Mouse (Mus musculus): ENCODE results near the gene Olfr424. TPM values are rescaled to one million over a fixed set of nuclear protein-coding genes. Genes with fewer than 3 reads are reported as not detected.

The Olfr424 gene
- not detected in 2 replicates for polyA plus RNA-seq (2015; fragmentation: Nextera tagmentation; extraction: Ambion mirVana)

DNA sequence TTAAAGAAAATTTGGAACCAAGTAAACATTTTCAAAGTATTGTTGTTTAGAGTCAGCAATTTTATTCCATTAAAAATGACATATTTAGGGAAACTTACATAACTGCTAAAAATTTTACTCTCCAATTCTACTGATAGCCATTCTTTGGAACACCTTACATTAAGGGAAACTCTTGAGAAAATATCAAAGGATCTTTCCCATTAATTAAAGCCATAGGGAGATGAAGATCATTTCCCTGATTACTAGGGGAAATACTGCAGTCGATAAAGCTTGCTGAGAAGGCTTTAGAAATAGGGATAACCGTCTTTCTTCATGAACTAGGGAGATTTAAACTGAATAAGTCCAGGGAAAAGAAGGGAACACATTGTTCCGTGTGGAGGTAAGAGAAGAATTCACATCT, at the start of gene Olfr424:
Gene Olfr424, plus strand, starts transcription at position 301 of the 400 bp plus-strand sequence.
- Histone ChIP-seq H3K27me3 (replicated peaks) (no peaks in the 10 kb centered on the region), H3K4me3 (replicated peaks) (no peak within 1 kb of the TSS), H3K27ac (no peak within 1 kb of the TSS), H3K9ac (no peak within 1 kb of the TSS), H3K4me1 (no peaks in the 10 kb centered on the region), H3K4me2 (no peak within 1 kb of the TSS), H3K9me3 (no peaks in the 10 kb centered on the region), H3K36me3 (no peaks in the 10 kb centered on the region)
- WGBS, result 75% methylated on average over 3 of the region's 3 CpGs
- ATAC-seq (ENCODE audit: insufficient read depth, low FRiP score, low read depth), result no peak

- Histone ChIP-seq H3K9me3 (no peaks in the 10 kb centered on the region), H3K4me3 (replicated peaks) (no peak within 1 kb of the TSS), H3K4me1 (no peaks in the 10 kb centered on the region), H3K27ac (no peak within 1 kb of the TSS), H3K9ac (no peak within 1 kb of the TSS), H3K27me3 (replicated peaks) (no peaks in the 10 kb centered on the region), H3K36me3 (no peaks in the 10 kb centered on the region), H3K4me2 (no peak within 1 kb of the TSS)
- 88% methylated on average over 2 of the region's 2 CpGs for WGBS
- no peak for ATAC-seq (ENCODE audit: insufficient read depth, low FRiP score, low read depth)
These were observed 47.3 kb upstream of the Olfr424 start, which contains the start of gene Olfr429 for GRCm38 (mm10) chr1:174084031-174084430. TSS of gene Olfr429 (plus strand) at chr1:174084331.

GRCm38 (mm10) chr1:174096591-174096990, 34.7 kb upstream of the Olfr424 start, which contains the start of gene Olfr427:
TSS of gene Olfr427 (plus strand) at chr1:174096891.
- H3K4me1 ChIP-seq, result no peaks in the 10 kb centered on the region
- no peaks in the 10 kb centered on the region for H3K27me3 ChIP-seq (replicated peaks)
- no peaks in the 10 kb centered on the region for H3K9me3 ChIP-seq
- ATAC-seq (ENCODE audit: insufficient read depth, low FRiP score, low read depth), result no peak
- no peak within 1 kb of the TSS for H3K4me3 ChIP-seq (replicated peaks)
- no peak within 1 kb of the TSS for H3K4me2 ChIP-seq
- H3K9ac ChIP-seq, result no peak within 1 kb of the TSS
- H3K36me3 ChIP-seq, result no peaks in the 10 kb centered on the region
- 88% methylated on average over 1 of the region's 1 CpGs for WGBS
- no peak within 1 kb of the TSS for H3K27ac ChIP-seq

- Histone ChIP-seq H3K9ac (no peak overlapping the region), H3K27me3 (replicated peaks) (no peaks in the 10 kb centered on the region), H3K9me3 (no peaks in the 10 kb centered on the region), H3K27ac (no peak overlapping the region), H3K4me3 (replicated peaks) (no peak overlapping the region), H3K4me2 (no peak overlapping the region), H3K36me3 (no peaks in the 10 kb centered on the region), H3K4me1 (no peaks in the 10 kb centered on the region)
- no peak for ATAC-seq (ENCODE audit: insufficient read depth, low FRiP score, low read depth)
- 62% methylated on average over 2 of the region's 2 CpGs for whole genome bisulfite sequencing
These were observed 27.6 kb upstream of the Olfr424 start for GRCm38 (mm10) chr1:174103735-174104134.

- Histone ChIP-seq H3K9ac (no peak within 1 kb of the TSS), H3K27me3 (replicated peaks) (no peaks in the 10 kb centered on the region), H3K27ac (no peak within 1 kb of the TSS), H3K9me3 (no peaks in the 10 kb centered on the region), H3K4me3 (replicated peaks) (no peak within 1 kb of the TSS), H3K4me1 (no peaks in the 10 kb centered on the region), H3K4me2 (no peak within 1 kb of the TSS), H3K36me3 (no peaks in the 10 kb centered on the region)
- ATAC-seq (ENCODE audit: insufficient read depth, low FRiP score, low read depth), result no peak
- 56% methylated on average over 2 of the region's 2 CpGs for WGBS
These were observed 10.3 kb upstream of the Olfr424 start, which contains the start of gene Olfr231 for GRCm38 (mm10) chr1:174121062-174121461. TSS of gene Olfr231 (minus strand) at chr1:174121162.

- Histone ChIP-seq H3K9me3 (no peaks in the 10 kb centered on the region), H3K9ac (no peak overlapping the region), H3K27ac (no peak overlapping the region), H3K27me3 (replicated peaks) (no peaks in the 10 kb centered on the region), H3K4me3 (replicated peaks) (no peak overlapping the region), H3K36me3 (no peaks in the 10 kb centered on the region), H3K4me2 (no peak overlapping the region), H3K4me1 (no peaks in the 10 kb centered on the region)
- ATAC-seq (ENCODE audit: insufficient read depth, low FRiP score, low read depth), result no peak
- WGBS, result 70% methylated on average over 3 of the region's 3 CpGs
These were observed 682 bp downstream of the Olfr424 start for GRCm38 (mm10) chr1:174131999-174132398.

GRCm38 (mm10) chr1:174141384-174141783, 10.1 kb downstream of the Olfr424 start:
- Histone ChIP-seq H3K27me3 (replicated peaks) (no peaks in the 10 kb centered on the region), H3K9me3 (no peaks in the 10 kb centered on the region), H3K4me2 (no peak overlapping the region), H3K4me3 (replicated peaks) (no peak overlapping the region), H3K4me1 (no peaks in the 10 kb centered on the region), H3K27ac (no peak overlapping the region), H3K9ac (no peak overlapping the region), H3K36me3 (no peaks in the 10 kb centered on the region)
- ATAC-seq (ENCODE audit: insufficient read depth, low FRiP score, low read depth), result no peak
- WGBS, result 70% methylated on average over 2 of the region's 2 CpGs

DNA sequence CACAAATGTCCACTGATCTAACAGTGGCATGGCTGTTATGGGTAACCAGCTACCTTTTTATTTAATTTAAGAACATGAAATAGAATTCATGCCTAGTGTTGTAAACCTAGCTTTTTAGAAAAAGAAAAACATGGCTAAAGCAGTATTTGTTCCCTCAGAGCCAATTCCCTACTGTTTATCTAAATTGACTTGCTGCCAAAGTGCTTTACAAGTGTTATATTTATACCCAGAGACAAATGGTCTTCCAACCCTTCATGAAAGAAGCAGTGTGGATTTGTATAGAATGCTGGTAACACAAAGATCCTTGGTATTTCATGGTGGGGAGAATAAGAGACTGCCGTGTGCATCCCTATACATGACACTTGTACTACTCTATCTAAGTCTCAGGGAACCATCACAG, 15.4 kb downstream of the Olfr424 start:
- Histone ChIP-seq H3K36me3 (no peaks in the 10 kb centered on the region), H3K4me1 (no peaks in the 10 kb centered on the region), H3K27ac (no peak overlapping the region), H3K9me3 (no peaks in the 10 kb centered on the region), H3K27me3 (replicated peaks) (no peaks in the 10 kb centered on the region), H3K9ac (no peak overlapping the region), H3K4me3 (replicated peaks) (no peak overlapping the region), H3K4me2 (no peak overlapping the region)
- no peak for ATAC-seq (ENCODE audit: insufficient read depth, low FRiP score, low read depth)
- 61% methylated on average over 1 of the region's 1 CpGs for WGBS

DNA sequence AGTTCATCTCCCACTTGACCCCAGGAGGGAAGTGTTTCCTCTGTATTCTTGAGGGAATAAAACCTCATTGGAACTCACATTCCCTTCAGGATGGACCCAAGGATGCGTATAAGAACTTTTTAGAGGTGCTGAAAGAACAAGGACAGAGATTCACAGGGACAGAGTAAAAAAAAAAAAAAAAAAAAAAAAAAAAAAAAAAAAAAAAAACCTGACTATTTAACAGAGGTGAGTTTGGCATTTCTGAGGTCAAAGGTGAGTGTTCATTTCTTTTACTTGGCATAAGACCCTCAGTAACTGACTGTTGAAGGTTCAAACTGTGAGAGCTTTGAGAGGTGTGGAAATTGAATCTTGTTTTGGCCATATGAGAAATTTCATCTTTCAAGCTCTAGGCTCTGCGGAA, 18.0 kb downstream of the Olfr424 start:
- no peaks in the 10 kb centered on the region for H3K27me3 ChIP-seq (replicated peaks)
- WGBS, result 84% methylated on average over 2 of the region's 2 CpGs
- H3K4me3 ChIP-seq (replicated peaks), result no peak overlapping the region
- no peaks in the 10 kb centered on the region for H3K36me3 ChIP-seq
- H3K4me1 ChIP-seq, result no peaks in the 10 kb centered on the region
- H3K27ac ChIP-seq, result no peak overlapping the region
- H3K9me3 ChIP-seq, result no peaks in the 10 kb centered on the region
- no peak overlapping the region for H3K9ac ChIP-seq
- no peak for ATAC-seq (ENCODE audit: insufficient read depth, low FRiP score, low read depth)
- H3K4me2 ChIP-seq, result no peak overlapping the region

- no peak within 1 kb of the TSS for H3K4me2 ChIP-seq
- no peaks in the 10 kb centered on the region for H3K27me3 ChIP-seq (replicated peaks)
- WGBS, result 77% methylated on average over 1 of the region's 1 CpGs
- ATAC-seq (ENCODE audit: insufficient read depth, low FRiP score, low read depth), result no peak
- no peaks in the 10 kb centered on the region for H3K4me1 ChIP-seq
- no peaks in the 10 kb centered on the region for H3K9me3 ChIP-seq
- no peaks in the 10 kb centered on the region for H3K36me3 ChIP-seq
- H3K27ac ChIP-seq, result no peak within 1 kb of the TSS
- H3K4me3 ChIP-seq (replicated peaks), result no peak within 1 kb of the TSS
- H3K9ac ChIP-seq, result no peak within 1 kb of the TSS
These were observed 24.0 kb downstream of the Olfr424 start, which contains the start of gene Olfr420 for GRCm38 (mm10) chr1:174155333-174155732. TSS of gene Olfr420 (plus strand) at chr1:174155633.

DNA sequence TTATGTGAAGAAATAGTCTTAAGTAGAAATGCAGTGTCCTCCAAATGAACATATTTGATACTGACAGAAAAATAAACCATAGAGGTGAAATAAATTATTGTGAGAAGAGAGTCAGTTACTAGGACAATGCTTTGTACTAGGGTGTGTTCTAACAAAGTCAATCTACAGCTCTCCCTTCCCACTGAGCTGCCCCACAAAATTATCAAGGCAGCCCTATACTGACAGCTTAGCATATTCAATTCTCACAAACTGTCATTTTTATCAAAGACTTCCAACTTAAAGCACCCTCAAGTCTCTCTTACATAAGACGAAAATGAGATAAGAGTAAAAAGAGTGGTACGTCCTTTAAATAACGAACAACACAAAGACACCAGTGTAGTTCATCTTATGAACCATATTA, 26.3 kb downstream of the Olfr424 start:
- H3K4me1 ChIP-seq, result no peaks in the 10 kb centered on the region
- 81% methylated on average over 3 of the region's 3 CpGs for WGBS
- no peak for ATAC-seq (ENCODE audit: insufficient read depth, low FRiP score, low read depth)
- H3K4me3 ChIP-seq (replicated peaks), result no peak overlapping the region
- no peaks in the 10 kb centered on the region for H3K36me3 ChIP-seq
- H3K27me3 ChIP-seq (replicated peaks), result no peaks in the 10 kb centered on the region
- H3K27ac ChIP-seq, result no peak overlapping the region
- H3K9ac ChIP-seq, result no peak overlapping the region
- H3K4me2 ChIP-seq, result no peak overlapping the region
- H3K9me3 ChIP-seq, result no peaks in the 10 kb centered on the region

DNA sequence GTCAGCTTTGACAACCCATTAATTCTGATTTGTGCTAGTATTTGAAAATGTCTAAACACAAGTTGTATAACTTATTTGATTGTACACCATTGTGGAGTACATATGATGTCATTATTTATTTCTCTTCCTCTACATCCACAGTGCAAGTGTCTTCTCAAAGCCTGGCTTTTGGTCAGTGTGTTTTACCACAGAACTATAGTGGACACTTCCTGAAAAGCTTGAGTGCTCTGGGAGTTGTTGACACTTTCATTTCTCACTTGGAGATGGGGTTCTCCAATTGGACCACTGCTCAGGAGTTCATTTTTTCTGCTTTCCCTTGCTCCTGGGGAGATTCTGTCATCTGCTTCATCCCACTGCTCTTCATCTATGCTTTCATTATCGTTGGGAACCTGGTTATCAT, 27.2 kb downstream of the Olfr424 start:
- Histone ChIP-seq H3K27ac (no peak overlapping the region), H3K27me3 (replicated peaks) (no peaks in the 10 kb centered on the region), H3K36me3 (no peaks in the 10 kb centered on the region), H3K4me1 (no peaks in the 10 kb centered on the region), H3K9ac (no peak overlapping the region), H3K4me2 (no peak overlapping the region), H3K9me3 (no peaks in the 10 kb centered on the region), H3K4me3 (replicated peaks) (no peak overlapping the region)
- no peak for ATAC-seq (ENCODE audit: insufficient read depth, low FRiP score, low read depth)
- WGBS, result 81% methylated on average over 1 of the region's 1 CpGs

- no peak overlapping the region for H3K27ac ChIP-seq
- H3K36me3 ChIP-seq, result no peaks in the 10 kb centered on the region
- H3K4me2 ChIP-seq, result no peak overlapping the region
- H3K4me1 ChIP-seq, result no peaks in the 10 kb centered on the region
- H3K4me3 ChIP-seq (replicated peaks), result no peak overlapping the region
- no peaks in the 10 kb centered on the region for H3K27me3 ChIP-seq (replicated peaks)
- WGBS, result 86% methylated on average over 10 of the region's 10 CpGs
- no peak for ATAC-seq (ENCODE audit: insufficient read depth, low FRiP score, low read depth)
- H3K9me3 ChIP-seq, result no peaks in the 10 kb centered on the region
- H3K9ac ChIP-seq, result no peak overlapping the region
These were observed 27.8 kb downstream of the Olfr424 start for GRCm38 (mm10) chr1:174159095-174159494.

Measured in stomach, embryonic 15.5 days (tissue).